Mouse (Mus musculus) CD8-positive naive resting alpha-beta T cell, adult 2 months (primary cell): ENCODE results near the gene Chpf.
A peak's percentile ranks its signal among the peaks of the same experiment; 100 is the strongest.

Source experiments
- DNase-seq, 2 experiments: peaks; one replicate each; pipeline ENCODE4 v3.0.0; 2022; ENCODE audit warnings: low read depth in 2 of 2, low spot score in 2 of 2

Chpf gene

DNA sequence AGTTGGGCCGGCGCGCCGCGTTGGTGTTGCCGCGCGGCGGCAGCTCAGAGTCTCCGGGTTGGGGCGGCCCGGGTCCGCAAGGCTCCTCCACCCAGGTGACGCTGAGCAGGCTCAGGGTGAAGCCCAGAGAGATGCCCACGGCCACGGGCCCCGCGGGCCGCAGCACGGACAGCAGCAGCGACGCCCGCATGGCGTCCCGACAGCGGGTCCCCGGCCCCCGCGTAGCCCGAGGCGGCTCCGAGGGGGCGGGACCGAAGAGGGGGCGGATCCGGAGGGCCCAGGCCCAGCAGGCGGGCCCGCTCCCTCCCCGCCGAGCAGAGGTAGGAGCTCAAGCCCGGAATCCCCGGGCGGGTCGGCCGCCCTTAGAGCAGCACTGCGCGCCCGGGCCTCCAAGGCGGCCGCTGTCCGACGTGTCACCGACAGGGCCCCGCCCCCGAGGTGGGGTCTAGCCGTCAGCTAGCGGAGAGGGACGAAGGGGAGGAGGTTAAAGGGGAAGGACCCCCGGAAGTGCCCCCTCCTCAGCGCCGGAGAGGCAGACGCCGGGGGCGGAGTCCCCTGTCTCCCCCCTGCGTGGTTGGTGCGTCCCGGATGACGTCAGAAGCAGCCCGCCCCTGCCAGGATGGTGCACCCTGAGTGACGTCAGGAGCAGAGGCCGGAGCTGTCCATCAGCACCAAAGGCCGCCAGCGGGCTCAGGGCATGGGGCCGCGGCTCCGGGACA, at the start of gene Chpf, which contains the start of gene Tmem198:
Chpf (minus strand) TSS at position 392 of the 719 bp plus-strand sequence.
Tmem198 (plus strand) TSS at position 617 of the 719 bp plus-strand sequence.
- DNase-seq, result peak; percentile 93 to 95

DNA sequence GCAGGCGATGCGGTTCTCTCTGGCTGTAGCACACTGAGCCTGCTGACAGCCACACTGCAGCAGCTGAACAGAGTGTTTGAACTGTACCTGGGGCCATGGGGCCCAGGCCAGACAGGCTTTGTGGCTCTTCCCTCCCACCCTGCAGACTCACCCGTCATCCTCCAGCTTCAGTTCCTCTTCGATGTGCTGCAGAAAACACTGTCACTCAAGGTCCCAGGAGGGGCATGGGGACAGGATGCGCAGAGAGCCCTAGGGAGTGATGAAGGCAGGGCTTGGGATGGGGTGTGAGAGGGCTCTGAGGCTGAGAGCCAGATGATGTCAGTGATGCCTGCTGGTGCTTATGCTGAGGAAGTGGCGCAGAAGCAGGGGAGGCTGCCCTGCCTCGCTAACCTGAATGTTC, 45.6 kb upstream of the Chpf start:
- no peak for DNase-seq

DNA sequence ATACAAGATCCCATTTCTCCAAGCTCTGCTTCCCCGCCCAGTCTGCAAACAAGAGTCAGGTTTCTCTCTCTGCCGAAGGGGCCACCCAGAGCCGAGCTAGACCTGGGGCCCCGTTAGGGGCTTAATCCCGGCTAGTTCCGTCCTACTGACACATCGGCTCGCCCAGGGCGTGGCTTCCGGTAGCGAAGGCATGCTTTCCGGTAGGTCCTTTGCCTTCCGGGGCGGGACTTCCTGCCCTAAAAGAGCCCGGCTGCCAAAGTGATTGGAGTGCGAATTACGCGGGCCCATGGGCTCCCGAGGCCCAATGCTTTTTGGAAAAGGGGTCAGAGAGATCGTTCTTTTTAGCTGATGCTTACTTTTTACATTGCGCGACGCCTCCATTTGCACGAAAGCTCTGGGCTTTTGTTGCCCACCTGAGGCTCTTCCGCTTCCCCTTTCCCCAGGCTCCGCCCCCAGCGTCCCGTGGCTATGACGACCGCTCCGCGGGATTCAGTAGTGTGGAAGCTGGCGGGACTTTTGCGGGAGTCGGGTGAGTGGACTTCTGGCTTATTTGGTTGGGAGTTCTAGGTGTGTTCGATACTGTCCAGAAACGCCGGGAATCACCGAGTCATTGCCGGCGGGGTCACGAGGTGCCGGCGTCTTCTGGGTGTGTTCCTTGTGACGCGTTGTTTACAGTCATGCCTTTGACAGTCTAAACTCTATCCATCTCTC, 42.4 kb upstream of the Chpf start, which contains the start of gene Stk11ip:
Stk11ip (plus strand) TSS at position 209 of the 711 bp plus-strand sequence.
- peak; percentile 83 to 87 for DNase-seq

DNA sequence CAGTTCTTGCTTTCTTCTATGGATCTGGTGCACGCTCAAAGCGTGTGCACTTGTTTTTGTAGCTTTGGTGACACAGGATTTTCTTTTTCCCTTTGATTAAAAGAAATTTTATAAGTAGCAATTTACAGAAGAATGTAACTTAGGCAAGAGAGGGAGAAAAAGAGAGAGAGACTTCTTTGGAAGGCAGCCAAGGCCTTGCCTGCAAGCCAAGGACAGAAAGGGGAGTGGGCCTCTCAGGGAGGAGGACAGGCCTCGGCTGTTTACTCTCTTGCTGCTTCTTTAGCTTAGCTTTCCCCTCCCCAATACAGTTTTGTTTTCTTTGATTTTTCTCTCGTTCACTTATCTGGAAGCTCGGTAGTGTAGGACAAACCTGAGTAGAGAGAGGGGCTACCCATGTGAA, 40.5 kb upstream of the Chpf start:
- no peak for DNase-seq

DNA sequence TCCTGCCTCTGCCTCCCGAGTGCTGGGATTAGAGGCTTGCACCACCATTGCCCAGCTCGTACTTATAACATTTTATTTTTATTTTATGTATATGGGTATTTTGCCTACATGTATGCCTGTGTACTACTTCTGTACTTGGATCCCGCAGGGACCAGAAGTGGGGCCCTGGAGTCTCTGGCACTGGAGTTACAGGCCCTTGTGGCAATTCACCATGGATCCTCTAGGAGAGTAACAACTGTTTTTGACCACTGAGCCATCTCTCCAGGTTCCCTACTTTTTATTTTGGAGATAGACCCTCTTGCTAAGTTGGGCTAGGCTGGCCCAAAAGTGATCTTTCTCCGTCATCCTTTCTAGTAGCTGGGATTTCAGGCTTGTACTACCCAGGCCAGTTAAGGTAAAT, 39.3 kb upstream of the Chpf start:
- DNase-seq, result no peak

DNA sequence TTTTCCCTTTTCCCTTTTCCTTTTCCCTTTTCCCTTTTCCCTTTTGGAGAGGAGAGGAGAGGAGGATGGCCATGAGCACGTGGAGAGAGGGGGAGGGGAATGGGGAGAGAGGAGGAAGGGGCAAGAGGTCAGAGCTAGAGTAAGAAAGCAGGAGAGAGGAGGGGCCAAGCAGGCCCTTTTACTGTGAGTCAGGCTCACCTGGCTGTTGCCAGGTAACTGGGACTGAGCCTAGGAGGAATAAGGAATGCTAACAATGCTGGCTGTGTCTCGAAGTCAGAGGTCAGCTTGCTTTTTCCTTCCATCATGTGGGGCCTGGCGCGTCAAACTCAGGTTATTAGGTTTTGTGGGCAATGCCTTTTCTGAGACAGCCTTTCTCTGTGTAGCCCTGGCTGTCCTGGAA, 38.9 kb upstream of the Chpf start:
- no peak for DNase-seq

DNA sequence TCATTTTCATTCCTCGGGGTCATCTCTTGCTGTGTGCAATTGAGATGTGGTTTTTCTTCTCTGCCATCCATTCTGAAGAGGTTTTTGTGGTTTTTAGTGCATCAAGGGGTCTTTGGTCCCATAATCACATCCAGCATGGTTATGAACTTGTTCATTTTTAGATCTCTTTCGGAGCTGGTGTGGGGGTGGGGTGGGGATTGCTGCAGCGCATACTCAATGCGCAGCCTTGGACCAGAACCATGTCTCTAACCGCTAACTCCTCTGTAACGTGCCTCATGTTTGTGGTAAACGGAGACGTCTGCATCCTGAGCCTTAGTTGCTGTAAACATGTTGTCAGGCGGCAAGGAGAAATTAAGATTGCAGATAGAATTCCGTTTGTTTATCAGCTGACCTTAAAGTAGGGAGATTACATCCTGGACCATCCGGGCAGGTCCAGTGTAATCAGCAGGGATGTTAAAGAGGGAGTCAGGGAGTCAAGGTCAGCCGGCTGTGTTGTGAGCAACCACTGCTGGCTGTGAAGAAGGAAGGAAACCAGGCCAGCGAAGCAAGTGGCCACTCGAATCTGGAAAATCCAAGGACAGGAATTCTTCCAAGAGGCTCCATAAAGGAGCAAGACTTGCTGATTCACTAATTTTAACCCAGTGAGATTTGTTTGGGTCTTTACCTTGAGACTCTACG, 37.7 kb upstream of the Chpf start:
- no peak for DNase-seq

DNA sequence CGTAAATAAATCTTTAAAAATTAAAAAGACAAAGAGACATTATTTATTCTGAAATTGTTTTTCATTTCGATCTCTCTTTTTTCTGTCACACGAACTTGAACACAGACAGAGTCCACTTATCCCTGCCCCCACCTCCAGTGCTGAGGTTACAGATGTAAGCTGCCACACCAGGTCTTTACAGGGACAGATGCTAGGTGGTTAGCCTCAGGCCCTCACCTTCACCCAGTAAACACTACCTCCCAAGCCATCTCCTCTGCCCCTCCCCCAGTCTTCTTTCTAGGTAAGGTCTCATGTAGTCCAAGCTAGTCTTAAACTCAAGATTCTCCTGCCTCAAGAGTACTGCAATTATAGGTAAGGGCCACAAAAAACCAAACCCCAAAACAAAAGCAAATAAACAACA, 33.4 kb upstream of the Chpf start:
- DNase-seq, result no peak

DNA sequence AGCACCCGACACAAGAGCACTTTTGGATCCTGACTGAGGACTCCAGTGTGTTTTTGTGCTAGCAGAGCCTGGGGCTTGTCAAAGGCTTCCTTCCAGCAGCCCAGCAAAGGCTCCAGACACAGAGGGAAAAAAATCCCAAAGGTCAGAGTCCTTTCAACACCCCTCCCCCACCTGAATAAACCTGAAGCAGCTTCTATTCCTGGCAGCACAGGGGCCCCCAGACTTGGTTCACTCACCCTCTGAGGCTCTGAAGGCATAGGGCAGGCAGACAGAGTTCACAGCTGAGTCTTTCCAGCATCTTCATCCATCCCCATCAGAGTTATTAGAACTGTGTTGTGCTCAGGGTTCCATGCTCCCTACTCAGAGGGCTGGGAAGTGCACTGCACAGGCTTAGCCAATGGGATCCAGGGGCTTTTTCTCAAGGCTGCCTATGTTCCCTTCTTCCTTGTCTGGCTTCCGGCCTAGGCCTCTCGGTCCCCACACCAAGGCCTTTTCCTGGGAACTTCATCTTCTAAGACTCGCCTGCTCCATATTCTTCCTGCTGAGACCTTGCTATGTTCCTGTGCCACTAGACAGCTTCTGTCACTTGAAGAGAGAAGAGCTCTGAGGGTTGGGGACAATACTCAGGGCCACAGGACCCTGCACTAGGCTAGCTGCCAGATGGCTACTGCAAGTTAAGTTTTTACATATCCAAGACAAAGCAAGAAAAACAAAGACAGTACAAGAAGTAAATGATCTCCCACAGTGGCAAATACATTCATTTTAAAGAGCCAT, 32.5 kb upstream of the Chpf start:
- no peak for DNase-seq

DNA sequence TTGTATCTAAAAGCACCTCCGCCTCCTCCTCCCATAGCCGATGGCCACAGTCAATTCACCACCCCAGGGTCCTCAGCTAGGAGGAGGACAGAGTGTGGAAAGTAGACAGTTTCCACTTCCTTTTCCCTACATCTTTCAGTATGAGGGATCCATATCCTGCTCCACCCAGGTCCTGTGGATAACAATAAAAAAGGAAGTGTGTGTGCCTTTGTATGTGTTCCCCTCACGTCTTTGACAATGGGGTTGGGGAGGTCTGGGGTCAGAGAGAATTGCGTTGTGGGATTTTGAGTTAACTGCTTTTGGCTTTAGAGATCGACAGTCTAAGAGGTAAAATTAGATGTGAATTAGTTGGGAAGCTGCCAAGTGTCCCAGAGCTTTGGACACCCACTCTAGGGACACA, 31.0 kb upstream of the Chpf start:
- no peak for DNase-seq

DNA sequence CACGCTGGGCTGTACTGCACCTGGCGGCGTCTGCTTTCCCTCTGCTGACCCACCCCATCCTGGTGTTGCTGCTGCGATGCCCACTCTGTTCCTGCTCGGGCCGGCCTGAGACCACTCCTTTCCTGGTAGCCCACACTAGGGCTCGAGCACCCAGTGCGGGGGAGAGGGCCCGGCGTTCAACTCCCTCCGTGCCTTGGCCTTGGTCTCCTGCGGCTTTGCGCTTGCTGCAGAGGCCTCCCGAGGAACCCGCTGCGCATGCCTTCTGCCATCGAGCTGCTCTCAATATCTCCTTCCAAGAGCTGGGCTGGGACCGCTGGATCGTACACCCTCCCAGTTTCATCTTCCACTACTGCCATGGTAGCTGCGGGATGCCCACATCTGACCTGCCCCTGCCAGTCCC, 30.5 kb upstream of the Chpf start:
- DNase-seq, result no peak

DNA sequence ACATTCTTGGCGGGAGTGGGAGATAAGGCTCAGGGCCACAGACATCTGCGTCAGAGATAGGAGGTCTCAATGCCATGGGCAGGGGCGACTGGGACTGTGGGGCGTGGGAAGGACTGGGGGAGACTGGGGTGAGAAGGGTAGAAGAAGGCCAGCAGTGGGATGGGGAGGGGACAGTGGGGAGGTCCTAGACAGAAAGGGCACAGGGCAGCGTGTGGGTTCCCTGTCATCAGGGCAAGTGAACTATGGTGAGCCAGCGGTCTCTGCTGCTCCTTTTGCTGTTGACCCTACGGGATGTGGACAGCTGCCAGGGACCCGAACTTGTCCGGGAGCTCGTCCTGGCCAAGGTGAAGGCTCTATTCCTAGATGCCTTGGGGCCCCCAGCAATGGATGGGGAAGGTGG, 27.9 kb upstream of the Chpf start, which contains the start of gene Inha:
Inha (plus strand) TSS at position 72 of the 400 bp plus-strand sequence.
- no peak for DNase-seq

DNA sequence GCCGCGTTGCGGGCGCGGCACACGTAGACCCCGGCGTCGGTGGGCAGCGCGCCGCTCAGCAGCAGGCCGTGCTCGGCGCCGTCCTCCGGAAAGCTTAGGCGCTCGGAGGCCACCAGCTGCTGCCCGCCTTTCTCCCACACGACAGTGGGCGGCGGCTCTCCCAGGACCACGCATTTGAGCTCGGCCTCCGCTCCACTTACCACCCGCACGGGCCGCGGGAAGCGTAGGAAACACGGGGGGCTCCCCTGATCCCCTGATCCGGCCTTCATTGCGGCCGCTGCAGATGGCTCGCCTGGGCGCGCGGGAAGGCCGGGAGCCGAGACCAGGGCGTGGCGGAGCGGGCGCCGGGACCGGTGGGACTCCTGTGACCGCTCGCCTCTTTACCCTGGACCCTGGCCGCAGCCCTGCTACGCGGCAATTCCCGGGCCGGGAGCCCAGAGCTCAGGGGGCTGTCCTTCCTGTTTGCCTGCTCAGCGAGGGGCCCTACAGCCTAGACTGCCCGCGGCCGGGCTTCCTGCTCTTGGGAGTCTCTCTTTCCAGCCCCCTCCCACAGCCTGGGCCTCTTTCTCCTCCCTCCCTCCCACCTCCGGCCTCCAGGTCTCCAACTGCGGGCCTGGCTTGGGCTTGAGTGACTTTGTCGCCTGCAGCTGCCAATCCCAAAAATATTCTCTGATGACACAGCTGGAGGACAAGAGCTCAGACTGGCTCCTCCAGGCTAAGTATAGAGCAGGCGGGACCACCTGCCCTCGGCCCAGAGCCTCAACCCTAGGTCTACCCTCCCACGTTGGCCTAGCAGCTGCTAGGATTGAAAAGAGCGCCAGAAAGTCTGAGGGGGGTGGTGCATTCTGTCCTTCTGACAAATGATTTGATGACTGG, 27.1 kb upstream of the Chpf start, which contains the start of gene Obsl1:
Obsl1 (minus strand) TSS at position 497 of the 876 bp plus-strand sequence.
- DNase-seq, result no peak

DNA sequence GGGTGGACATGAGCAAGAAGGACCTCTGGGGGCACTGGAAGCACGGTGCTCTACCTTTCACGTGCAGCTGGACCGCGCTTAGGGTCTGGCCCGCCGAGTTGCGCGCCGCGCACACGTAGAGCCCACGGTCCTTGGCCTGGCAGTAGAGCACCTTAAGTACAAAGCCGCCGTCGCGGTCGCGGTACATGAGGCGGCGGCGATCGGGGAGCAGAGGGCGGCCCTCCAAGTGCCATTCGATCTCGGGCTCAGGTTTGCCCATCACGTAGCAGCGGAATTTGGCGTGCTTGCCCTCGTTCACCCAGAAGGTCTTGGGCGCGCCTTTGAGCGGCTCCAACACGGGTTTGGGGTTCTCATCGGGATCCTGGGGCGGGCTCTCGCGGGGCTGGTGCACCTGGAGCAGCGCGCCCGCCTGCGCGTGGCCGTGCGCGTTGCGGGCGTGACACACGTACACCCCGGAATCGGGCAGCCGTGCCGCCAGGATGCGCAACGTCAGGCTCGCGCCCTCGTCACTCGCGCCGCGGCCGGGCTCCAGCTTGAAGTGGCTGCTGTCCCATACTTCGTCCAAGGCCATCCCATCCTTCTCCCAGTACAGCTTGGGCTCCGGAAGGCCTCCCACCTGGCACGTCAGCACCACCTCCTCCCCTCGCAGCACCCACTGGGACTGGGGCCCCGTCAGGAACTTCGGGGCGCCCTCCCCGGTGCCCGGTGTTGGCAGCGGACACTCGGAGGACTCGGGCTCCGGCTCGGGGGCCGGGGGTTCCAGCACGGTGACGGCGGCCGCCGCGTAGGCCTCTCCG, 26.2 kb upstream of the Chpf start:
- DNase-seq, result peak; percentile 19 to 33

DNA sequence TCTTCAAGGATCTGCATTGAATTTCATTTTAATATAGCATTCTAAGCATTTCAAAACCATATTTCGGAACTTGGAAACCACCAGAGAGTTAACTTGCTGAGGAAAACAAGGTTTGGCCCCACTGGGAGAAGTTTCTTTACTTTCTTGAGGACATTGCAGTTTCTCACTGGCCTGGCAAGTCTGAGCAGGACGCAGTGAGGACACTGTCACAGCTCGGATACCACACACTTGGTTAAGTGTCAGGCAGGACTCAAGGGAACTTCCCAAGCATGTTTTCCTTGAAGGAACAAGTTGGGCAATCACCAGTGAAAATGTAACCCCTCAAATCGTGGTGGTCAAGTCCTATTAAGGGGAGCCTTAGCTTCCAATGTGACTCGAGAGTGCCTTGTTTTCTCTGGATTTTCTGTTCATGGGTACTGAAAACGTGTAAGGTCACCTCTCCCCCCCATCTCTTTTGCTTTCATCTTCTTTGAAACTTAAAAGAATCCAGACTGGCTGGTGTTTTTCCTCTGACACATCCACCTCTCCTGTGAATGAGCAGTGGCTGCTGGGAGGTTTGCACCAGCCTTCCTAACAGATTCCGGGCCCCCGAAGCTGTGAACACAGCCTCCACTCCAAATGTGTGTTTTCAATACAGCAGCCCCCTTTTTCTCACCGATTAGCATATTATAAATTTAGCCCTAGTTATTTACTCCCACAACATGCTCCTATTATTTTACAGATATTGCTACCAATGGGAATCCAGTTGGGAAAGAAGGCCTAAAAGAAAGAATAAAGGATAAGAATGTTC, 25.3 kb upstream of the Chpf start:
- no peak for DNase-seq

DNA sequence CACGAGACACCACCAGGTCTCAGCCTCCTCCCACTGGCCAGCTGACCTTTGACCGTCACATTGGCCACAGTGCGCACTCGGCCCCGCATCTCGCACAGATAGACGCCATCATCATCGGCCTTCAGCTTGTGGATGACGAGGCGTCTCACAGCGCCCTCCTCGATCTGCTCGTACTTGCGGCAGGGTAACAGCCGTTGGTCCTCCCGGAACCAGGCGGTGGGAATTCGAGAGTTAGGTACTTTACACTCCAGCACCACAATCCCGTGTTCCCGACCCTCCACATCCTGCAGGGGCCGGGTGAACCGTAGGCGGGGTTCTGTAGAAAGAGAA, 24.5 kb upstream of the Chpf start:
- DNase-seq, result no peak

DNA sequence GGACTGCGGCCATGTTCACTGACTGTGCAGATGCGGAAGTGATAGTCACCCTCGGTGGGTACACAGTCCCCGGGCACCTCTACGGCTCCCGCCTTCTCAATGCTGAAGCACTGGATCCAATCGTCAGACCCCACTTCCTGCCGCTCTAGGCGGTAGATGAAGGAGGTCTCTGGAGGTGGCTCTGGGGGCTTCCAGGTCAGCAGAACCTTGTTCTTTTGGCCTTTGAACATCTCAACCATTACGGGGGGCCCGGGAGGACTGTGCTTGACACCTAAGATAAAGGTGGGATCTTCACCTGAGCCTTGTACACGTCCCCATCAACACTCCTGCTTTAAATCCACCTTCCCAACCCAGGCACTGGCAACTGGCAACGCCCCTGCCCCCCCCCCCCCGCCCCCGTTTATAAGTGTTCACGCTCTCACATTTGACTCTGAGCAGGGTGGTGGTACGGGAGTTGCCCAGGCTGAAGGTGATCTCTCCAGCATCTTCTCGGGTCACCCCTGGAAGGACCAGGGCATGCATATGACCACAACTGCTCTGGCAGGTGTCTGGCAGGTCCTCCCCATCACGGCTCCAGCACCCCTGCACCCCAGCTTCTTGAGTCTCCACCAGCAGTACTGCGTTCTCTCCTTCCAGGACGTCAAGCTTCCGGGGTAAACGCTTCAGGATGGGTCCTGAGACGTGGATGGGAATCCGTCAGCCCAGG, 24.0 kb upstream of the Chpf start:
- DNase-seq, result no peak

DNA sequence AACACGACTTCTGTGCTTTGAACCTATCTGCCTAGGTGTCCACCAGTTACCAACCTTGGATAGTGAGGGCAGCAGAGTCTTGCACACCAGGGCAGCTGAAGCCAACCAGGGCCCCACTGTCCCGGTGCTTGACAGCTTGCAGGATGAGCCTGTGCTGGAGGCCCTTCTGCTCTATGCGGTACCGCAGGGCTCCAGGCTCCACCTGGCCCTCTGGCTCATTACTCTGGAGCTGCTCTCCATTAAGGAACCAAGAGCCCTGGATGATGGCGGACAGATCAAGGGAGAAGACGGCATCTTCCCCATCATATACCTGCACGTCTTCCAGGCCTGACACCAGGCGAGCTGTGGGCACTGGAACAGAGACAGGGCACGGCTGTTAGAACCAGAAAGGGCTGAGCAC, 22.8 kb upstream of the Chpf start:
- no peak for DNase-seq
